Mouse (Mus musculus): Measurements from ENCODE around the gene Triobp.
"Not testable (repeated sequence)": the region's sequence is repeated elsewhere in the genome, so short reads cannot be mapped to it uniquely, and the experiment has no call there.

Gene Triobp

GRCm38 (mm10) chr15:79030551-79031435 lies 83.3 kb downstream of the Triobp start:
- DNase-seq (ENCODE audit: low spot score), result peak; percentile 97

- not testable (repeated sequence) for DNase-seq (ENCODE audit: low spot score)
Measured at GRCm38 (mm10) chr15:79031908-79032307, 84.4 kb downstream of the Triobp start.

DNA sequence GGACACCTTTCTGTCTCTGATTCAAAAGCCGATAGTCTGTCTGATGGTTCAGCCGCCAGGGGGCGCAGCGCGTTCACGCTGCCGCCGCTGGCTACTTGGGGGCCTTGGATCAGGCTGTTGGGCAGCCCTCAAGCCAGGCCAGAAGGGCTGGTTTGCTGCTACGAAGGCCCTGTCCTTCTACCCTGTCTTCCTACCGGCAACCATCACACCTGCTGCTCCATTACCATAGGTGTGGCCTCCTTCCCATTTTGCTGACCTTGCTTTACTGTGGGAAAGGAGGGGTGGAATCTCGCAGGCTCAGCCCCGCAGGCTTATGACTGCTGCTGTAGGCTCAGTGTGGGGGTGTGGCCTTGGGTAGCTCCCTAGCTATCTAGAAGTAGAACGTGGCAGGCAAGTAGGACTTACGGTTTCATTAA lies 90.4 kb downstream of the Triobp start:
- DNase-seq (ENCODE audit: low spot score), result peak; percentile 86

- no peak for DNase-seq (ENCODE audit: low spot score)
Measured at GRCm38 (mm10) chr15:79038331-79038730, 90.8 kb downstream of the Triobp start.

DNA sequence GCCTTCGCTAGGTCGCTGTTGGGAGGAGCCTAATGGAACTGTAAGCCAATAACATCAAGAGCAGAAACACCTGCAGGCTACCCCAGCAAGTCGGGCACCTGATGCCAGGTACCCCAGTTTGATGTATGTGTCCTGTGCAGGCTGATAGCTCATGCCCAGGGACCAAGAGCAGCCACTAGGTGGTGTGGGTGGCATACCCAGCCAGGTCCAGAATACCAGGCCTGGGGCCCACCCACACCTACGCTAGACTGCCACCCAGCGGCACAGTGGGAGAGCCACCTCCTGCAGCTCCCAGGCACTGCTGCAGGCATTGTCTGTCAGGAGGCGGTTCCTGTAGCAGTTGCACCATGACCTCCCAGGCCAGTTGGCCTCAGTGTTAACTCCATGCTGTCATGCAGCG lies 91.3 kb downstream of the Triobp start:
- peak; percentile 78 for DNase-seq (ENCODE audit: low spot score)

DNA sequence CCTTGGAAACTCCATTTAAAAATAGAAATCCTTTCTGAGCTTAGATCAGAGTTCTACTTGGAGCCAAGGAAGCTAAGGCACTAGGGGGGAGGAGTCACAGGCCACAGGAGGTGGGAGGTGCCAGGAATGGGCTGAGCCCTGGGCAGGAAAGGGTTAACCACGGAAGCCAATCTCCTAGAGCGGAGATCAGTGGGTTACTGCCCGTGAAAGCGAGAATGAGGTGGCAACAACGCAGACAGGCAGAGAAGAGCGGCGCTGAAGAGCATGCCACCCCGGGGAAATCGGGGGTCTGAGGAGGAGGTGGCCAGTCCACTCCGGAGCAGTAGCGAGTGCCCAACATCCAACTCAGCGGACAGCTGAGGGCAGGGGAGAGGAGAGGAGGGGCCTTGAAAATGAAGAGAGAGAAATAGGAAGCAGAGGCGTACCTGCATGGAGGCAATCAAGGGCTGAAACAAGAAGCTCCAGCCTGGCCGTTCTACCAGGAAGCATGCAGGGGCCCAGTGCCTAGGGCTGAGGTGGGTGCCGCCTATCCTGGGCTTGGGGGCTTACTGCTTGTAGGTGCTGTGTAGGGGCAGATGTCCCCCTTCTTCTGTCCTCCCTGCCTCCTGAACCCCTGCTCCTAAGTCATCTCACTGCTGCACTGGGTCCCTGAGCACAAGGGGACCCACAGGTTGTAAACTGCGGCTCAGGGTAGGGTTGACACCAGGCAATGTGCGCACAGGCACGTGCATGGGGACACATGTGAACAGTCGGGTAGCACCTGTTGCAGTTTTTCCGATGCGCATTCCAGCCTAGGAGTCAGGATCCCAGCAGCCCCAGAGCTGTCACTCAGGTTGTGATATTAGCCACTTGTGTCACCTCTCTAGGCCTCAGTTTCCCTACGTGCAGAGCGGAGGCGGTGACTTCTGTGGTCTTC lies 93.2 kb downstream of the Triobp start:
- peak; percentile 52 for DNase-seq (ENCODE audit: low spot score)

- no peak for DNase-seq (ENCODE audit: low spot score)
Measured at GRCm38 (mm10) chr15:79041585-79041984, 94.1 kb downstream of the Triobp start, which contains the start of gene Galr3. Gene Galr3, plus strand, starts transcription at chr15:79041885.

GRCm38 (mm10) chr15:79042721-79043491 lies 95.4 kb downstream of the Triobp start:
- peak; percentile 60 for DNase-seq (ENCODE audit: low spot score)

DNA sequence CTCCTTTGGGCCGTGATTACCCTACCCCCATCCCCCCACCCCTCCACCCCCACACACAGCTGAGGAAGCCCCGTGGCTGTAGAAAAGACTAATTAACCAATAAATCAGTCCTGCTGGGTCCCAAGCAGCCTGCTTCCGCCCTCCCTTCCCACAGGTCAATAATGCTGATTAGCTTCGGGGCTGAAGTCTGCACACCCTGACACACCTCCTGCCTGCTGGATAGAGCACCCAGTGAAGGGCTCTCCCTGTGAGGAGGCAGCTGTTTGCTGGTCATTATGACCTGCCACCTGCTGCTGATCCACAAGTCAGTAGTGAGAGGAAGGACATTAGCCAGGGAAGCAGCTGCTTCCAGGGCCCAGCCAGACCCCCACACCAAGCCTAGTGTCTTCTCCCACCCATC lies 97.3 kb downstream of the Triobp start:
- DNase-seq (ENCODE audit: low spot score), result peak; percentile 56

- DNase-seq (ENCODE audit: low spot score), result no peak
Measured at GRCm38 (mm10) chr15:79048186-79048585, 100.7 kb downstream of the Triobp start.

DNA sequence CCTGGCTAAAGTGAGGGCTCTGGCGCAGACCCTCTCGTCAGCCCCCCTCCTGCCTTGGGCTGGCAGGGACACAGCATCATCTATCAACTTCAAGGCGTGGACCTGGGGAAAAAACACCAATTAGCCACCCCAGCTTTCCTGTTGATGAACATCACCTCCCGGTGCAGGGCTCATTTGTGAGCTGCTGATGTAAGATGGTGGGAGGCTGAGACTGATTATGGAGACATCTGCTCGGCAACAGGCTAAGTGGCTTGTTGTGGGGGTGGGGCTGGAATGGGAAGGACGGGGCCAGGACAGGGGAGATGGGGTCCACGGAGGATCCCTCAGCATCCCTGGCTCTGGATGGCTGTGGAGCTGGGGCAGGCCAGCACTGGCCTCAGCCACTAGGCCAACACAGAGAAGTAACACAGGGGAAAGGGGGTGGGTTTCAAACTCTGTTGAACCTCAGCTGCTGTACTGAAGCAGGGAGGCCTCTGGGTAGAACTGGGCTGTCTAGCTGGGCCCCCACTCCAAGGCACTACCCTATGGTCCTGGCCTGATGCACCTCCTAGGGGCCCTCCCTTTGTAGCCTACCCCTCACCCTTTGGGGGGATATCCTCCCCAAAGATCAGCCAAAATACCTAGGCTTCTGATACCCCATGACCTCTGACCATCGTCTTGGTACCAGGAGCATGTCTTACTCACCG lies 102.8 kb downstream of the Triobp start:
- DNase-seq (ENCODE audit: low spot score), result no peak

DNA sequence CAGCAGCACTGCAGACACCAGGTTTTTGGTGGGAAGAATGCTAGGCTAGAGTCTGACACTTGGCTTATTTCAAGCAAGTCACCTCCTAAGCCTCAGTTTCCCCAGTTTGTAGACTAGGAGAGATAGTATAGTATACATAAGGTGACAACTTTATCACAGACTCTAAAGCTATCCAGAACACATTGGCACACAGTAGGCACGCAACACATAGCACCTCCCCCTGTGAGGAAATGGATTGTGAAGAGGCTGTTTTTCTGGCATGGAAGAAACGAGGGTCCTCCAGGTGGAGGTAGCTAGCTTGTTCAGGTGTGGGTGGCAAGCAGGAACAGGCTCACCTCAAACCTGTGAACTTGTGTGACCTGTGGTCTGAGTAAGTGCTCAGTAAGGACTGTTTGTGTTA lies 103.4 kb downstream of the Triobp start:
- no peak for DNase-seq (ENCODE audit: low spot score)

DNA sequence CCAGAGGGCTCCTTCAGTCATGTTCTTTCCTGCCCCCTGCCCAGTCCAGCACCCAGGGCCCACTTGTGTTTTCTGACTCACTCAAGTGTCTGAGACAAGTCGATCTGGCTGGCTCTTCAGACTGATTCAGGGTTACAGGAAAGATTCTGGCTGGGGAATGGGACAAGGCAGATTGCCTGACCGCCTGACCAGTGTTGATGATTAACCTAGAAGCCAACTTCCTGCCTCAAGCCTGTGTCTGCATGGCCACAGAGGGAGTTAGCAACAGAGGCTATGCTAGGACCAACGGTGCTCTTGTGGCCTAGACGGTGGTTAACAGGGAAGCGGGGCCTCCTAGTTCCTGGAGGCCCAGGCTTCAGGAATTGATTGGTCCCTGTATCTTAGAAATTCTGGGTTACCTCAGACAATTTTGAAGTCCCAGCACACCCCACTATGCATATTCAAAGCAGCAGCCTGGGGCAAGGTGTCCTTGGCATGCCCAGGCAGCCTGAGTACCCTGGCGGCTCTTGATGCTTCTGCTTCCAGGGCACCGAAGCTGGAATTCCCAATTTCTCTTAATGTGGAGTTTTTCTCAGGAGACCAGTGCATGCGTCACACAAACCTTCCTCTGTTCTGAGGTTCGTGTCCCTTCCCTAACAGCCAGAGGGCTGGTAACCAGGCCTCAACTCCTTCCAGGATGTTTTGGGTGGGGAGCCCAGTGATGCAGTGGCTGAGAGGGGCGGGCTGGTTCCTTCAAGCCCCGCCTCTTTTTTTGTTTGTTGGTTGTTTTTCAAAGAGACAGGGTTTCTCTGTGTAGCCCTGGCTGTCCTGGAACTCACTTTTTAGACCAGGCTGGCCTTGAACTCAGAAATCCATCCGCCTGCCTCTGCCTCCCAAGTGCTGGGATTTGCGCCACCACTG lies 104.2 kb downstream of the Triobp start:
- no peak for DNase-seq (ENCODE audit: low spot score)

GRCm38 (mm10) chr15:79052366-79052765 lies 104.8 kb downstream of the Triobp start:
- no peak for DNase-seq (ENCODE audit: low spot score)

Measured in embryo, embryonic 10.5 days (tissue).